ENCODE assay signal across 34 mouse cellular contexts in the genomic region with DNA sequence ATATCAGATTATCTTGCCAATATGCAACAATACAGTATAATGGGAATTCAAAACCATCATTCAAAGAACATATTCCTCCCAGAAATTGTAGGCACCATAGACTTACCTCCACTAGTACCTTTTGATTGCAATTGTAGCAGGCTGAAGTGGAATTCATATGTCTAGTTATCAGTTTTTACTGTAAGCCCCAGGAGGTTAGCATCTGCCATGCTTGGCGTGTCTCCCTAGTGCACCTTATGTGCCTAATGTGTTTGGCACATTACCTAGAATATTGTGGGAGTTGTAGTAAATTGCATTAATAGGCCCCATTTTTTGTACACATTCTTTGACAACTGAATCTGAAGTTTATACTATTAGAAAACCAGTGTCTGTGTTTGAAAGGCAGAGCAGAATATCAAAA. TPM values are rescaled to one million over a fixed set of nuclear protein-coding genes. Genes with fewer than 3 reads are reported as not detected.
DNase-seq lines count a peak whose midpoint lies in the region; ATAC-seq and TF ChIP-seq lines count a peak whose summit lies in the region.
"Had no signal": no experiment of that assay in that cellular context is flagged by ENCODE, and none has a peak within 500 bp of the region (broad histone marks: within the 10 kb centered on the region; RNA-seq: fewer than 3 reads in every experiment).

No protein-coding gene starts in this region.

- H3K27me3 ChIP-seq in cerebellum, adult 2 months (ENCODE audit: control insufficient read depth, insufficient read depth, low read length): no peaks in the 10 kb centered on the region
- no peaks in the 10 kb centered on the region for H3K27me3 ChIP-seq in liver, embryonic 12.5 days (replicated peaks)
- H3K27me3 ChIP-seq: CH12.LX; embryonic facial prominence, embryonic 13.5 days; forebrain, embryonic 13.5 days; limb, embryonic 12.5 days; liver, embryonic 13.5 days; midbrain, embryonic 12.5 days had no signal

- no peak overlapping the region for H3K4me3 ChIP-seq in cerebellum, adult 2 months (replicated peaks; ENCODE audit: insufficient read depth, low read depth, low read length)
- H3K4me3 ChIP-seq in liver, embryonic 12.5 days: no peak overlapping the region
- H3K4me3 ChIP-seq: embryonic facial prominence, embryonic 13.5 days; erythroblast, embryonic 14.5 days; forebrain, embryonic 13.5 days; heart, embryonic 10.5 days; limb, embryonic 12.5 days; liver, embryonic 13.5 days; midbrain, embryonic 12.5 days had no signal

- no peaks in the 10 kb centered on the region for H3K36me3 ChIP-seq in liver, embryonic 12.5 days
- H3K36me3 ChIP-seq: embryonic facial prominence, embryonic 13.5 days; G1E; heart, embryonic 10.5 days; limb, embryonic 12.5 days; liver, embryonic 13.5 days; midbrain, embryonic 12.5 days had no signal

- no peak overlapping the region for H3K4me2 ChIP-seq in liver, embryonic 12.5 days
- H3K4me2 ChIP-seq: embryonic facial prominence, embryonic 13.5 days; forebrain, embryonic 13.5 days; limb, embryonic 12.5 days; liver, embryonic 13.5 days; midbrain, embryonic 12.5 days had no signal

- TF ChIP-seq CTCF in cerebellum, adult 2 months (IDR thresholded peaks at IDR 0.05; ENCODE audit: borderline replicate concordance, insufficient read depth, low read depth, low read length): no peak

- DNase-seq in cerebellum, adult 11 months: peak; percentile 33
- peak; percentile 62 to 79 for DNase-seq in cerebellum, adult 2 months
- peak; percentile 59 to 72 for DNase-seq in cerebellum, postnatal 25 days
- DNase-seq in layer of hippocampus, adult 9-11 months: peak; percentile 4
- no peak for DNase-seq in adrenal gland, adult 8-10 months
- DNase-seq: adrenal gland, postnatal 10 days; B cell, adult 2 months; embryo, embryonic 11 days; kidney, adult 9 months; kidney, postnatal 25 days; liver, embryonic 13.5 days; lung, adult 2 months; lung, postnatal 14 days; right cerebral cortex, postnatal 14 days had no signal

- H3K9me3 ChIP-seq in liver, embryonic 12.5 days (replicated peaks): no peaks in the 10 kb centered on the region
- H3K9me3 ChIP-seq: embryonic facial prominence, embryonic 13.5 days; forebrain, embryonic 13.5 days; G1E; heart, embryonic 10.5 days; limb, embryonic 12.5 days; liver, embryonic 13.5 days; midbrain, embryonic 12.5 days had no signal

- 24% methylated on average over 1 of the region's 1 CpGs for WGBS in cerebellum, adult 2 months
- 65% methylated on average over 1 of the region's 1 CpGs for WGBS in liver, embryonic 12.5 days (ENCODE audit: insufficient replicate concordance)

- ATAC-seq in frontal cortex, adult (ENCODE audit: low TSS enrichment): no peak
- ATAC-seq in liver, embryonic 12.5 days: no peak
- ATAC-seq: forebrain, embryonic 13.5 days; hindbrain, postnatal 0 days; intestine, embryonic 16.5 days had no signal

- no peaks in the 10 kb centered on the region; the same call in 1 of the 2 replicates for H3K4me1 ChIP-seq in cerebellum, adult 2 months (ENCODE audit: control insufficient read depth, insufficient read depth, low read length)
- no peaks in the 10 kb centered on the region for H3K4me1 ChIP-seq in liver, embryonic 12.5 days
- H3K4me1 ChIP-seq: embryonic facial prominence, embryonic 13.5 days; forebrain, embryonic 13.5 days; heart, embryonic 10.5 days; limb, embryonic 12.5 days; liver, embryonic 13.5 days; midbrain, embryonic 12.5 days had no signal

- no peak for TF ChIP-seq POLR2A in cerebellum, adult 2 months (IDR thresholded peaks at IDR 0.05; ENCODE audit: borderline replicate concordance, insufficient read depth, low read length)

- no peak overlapping the region for H3K9ac ChIP-seq in liver, embryonic 12.5 days
- H3K9ac ChIP-seq: embryonic facial prominence, embryonic 13.5 days; forebrain, embryonic 13.5 days; limb, embryonic 12.5 days; liver, embryonic 13.5 days; midbrain, embryonic 12.5 days had no signal

- H3K27ac ChIP-seq in cerebellum, adult 2 months (ENCODE audit: insufficient read depth, low read length): no peak overlapping the region
- no peak overlapping the region for H3K27ac ChIP-seq in liver, embryonic 12.5 days
- H3K27ac ChIP-seq: embryonic facial prominence, embryonic 13.5 days; forebrain, embryonic 13.5 days; heart, embryonic 10.5 days; hindbrain, postnatal 0 days; limb, embryonic 12.5 days; liver, embryonic 13.5 days; midbrain, embryonic 12.5 days; stomach, postnatal 0 days had no signal

RNA-seq across cellular contexts. Expression of gene Gm15155, which starts 33.4 kb away (rescaled TPM):
- polyA plus RNA-seq in cerebellum, adult 2 months (2012; rRNA removed): 0.11 TPM in 1 of 2 replicates, not detected in the other
- not detected for total RNA-seq in adrenal gland, adult 8-10 months (2022)
- polyA plus RNA-seq in liver, embryonic 12.5 days (2016; fragmentation: Nextera tagmentation; extraction: Ambion mirVana): not detected in 2 replicates
- total RNA-seq: adrenal gland, postnatal 10 days; CH12.LX; G1E; gastrocnemius, adult 8-10 months; granulocyte monocyte progenitor cell, adult 5-6 weeks; hematopoietic stem cell, adult 5-6 weeks; hindbrain, postnatal 0 days; layer of hippocampus, postnatal 14 days; megakaryocyte, adult 5-6 weeks had no signal
- polyA plus RNA-seq: embryonic facial prominence, embryonic 13.5 days; erythroblast, embryonic 14.5 days; forebrain, embryonic 13.5 days; G1E; heart, embryonic 10.5 days; heart, embryonic 16.5 days; intestine, embryonic 16.5 days; limb, embryonic 12.5 days; liver, embryonic 13.5 days; lung, adult 2 months; midbrain, embryonic 12.5 days; neural tube, embryonic 11.5 days; stomach, postnatal 0 days had no signal

RNA-seq across cellular contexts. Expression of gene Ptchd1, which starts 34.4 kb away (rescaled TPM):
- polyA plus RNA-seq in cerebellum, adult 2 months (2012; rRNA removed): 11.9 and 15.9 TPM in 2 replicates
- under 1 TPM in 3 of 4 experiments, not detected in 1; 0.38 to 0.70 (median 0.46) TPM for total RNA-seq in adrenal gland, adult 8-10 months (2022)
- polyA plus RNA-seq in liver, embryonic 12.5 days (2016; fragmentation: Nextera tagmentation; extraction: Ambion mirVana): 0.35 and 0.45 TPM in 2 replicates
- total RNA-seq: CH12.LX; G1E; granulocyte monocyte progenitor cell, adult 5-6 weeks; hematopoietic stem cell, adult 5-6 weeks had no signal
- polyA plus RNA-seq: erythroblast, embryonic 14.5 days; G1E had no signal
